Mouse (Mus musculus): ENCODE data around the gene Vmn2r120. TPM values are rescaled to one million over a fixed set of nuclear protein-coding genes. Genes with fewer than 3 reads are reported as not detected.

Vmn2r120 gene
- not detected for polyA plus RNA-seq (2014; fragmentation: Illumina TruSeq; extraction: RNeasy Lipid Tissue Mini Kit (QIAGEN cat#74804); ENCODE audit: low read depth, low replicate concordance)

DNA sequence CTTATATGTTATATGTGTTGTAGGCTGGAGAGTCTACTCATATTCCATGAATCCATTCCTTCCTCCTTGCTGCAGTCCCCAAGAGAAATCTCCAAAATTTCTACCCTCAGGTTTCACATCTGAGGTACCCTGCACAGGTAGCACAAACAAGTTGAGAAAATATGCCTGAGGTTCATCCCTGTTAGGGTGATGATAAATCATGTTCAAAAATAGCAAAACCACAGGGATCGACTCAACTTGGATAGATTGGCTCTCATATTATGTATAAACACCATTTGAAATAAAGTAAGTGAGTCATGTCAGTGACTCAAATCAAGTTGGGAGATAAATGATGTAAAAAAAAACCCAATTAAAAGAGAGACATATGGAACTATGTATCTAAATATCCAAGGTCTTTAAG, at the start of gene Vmn2r120:
TSS of gene Vmn2r120 (minus strand) at position 101 of the 400 bp plus-strand sequence.

Other genes starting within 250 kb of the Vmn2r120 start
- 14.3 TPM for gene Adgre1, start 186.8 kb downstream of the Vmn2r120 start, polyA plus RNA-seq (2014; fragmentation: Illumina TruSeq; extraction: RNeasy Lipid Tissue Mini Kit (QIAGEN cat#74804); ENCODE audit: low read depth, low replicate concordance)
- not detected for gene Gm21834, start 196.7 kb upstream of the Vmn2r120 start, polyA plus RNA-seq (2014; fragmentation: Illumina TruSeq; extraction: RNeasy Lipid Tissue Mini Kit (QIAGEN cat#74804); ENCODE audit: low read depth, low replicate concordance)
- not detected for gene Cntnap5c, start 224.1 kb upstream of the Vmn2r120 start, polyA plus RNA-seq (2014; fragmentation: Illumina TruSeq; extraction: RNeasy Lipid Tissue Mini Kit (QIAGEN cat#74804); ENCODE audit: low read depth, low replicate concordance)

Data from sigmoid colon, adult 10 weeks (tissue).